Mouse (Mus musculus) heart, embryonic 14.5 days (tissue): ENCODE results near the gene Mast1. TPM values are rescaled to one million over a fixed set of nuclear protein-coding genes. Genes with fewer than 3 reads are reported as not detected.

Source experiments
- ATAC-seq: fragments of 200-750 bp; cut with Nextera tagmentation; 2 replicates; pipeline ENCODE4 v1.8.0; 2017; ENCODE audit warnings: low read depth, moderate TSS enrichment; ENCODE audit not compliant: insufficient number of reproducible peaks, insufficient read depth, low FRiP score
- H3K27ac ChIP-seq, 2 experiments: fragments of 200-500 bp in 1 of 2; fragments of 300-500 bp in 1 of 2; sonication (generic) in 1 of 2; replicated peaks in 1 of 2; 2 replicates each; pipeline ENCODE4 v1.5.1; 2012 to 2014; ENCODE audit warnings: low read depth in 2 of 2, low read length in 2 of 2, control low read depth in 1 of 2, mild to moderate bottlenecking in 1 of 2, mixed read lengths in 1 of 2; ENCODE audit not compliant: control insufficient read depth in 1 of 2, insufficient read depth in 1 of 2
- H3K27me3 ChIP-seq: fragments of 300-500 bp; sonication (generic); 2 replicates; pipeline ENCODE4 v1.6.1; 2014; ENCODE audit warnings: mild to moderate bottlenecking, low read length, control low read depth; ENCODE audit not compliant: control insufficient read depth, insufficient read depth
- H3K36me3 ChIP-seq: fragments of 300-500 bp; sonication (generic); 2 replicates; pipeline ENCODE4 v1.6.1; 2014; ENCODE audit warnings: mild to moderate bottlenecking, control low read depth, low read length, mixed read lengths; ENCODE audit not compliant: control insufficient read depth, insufficient read depth
- H3K4me1 ChIP-seq, 2 experiments: fragments of 200-500 bp in 1 of 2; fragments of 300-500 bp in 1 of 2; sonication (generic) in 1 of 2; 2 replicates each; pipeline ENCODE4 v1.6.1; 2012 to 2014; ENCODE audit warnings: low read length in 2 of 2, control low read depth in 1 of 2, mixed read lengths in 1 of 2; ENCODE audit not compliant: control insufficient read depth in 2 of 2, insufficient read depth in 2 of 2
- H3K4me2 ChIP-seq: fragments of 300-500 bp; sonication (generic); 2 replicates; pipeline ENCODE4 v1.6.1; 2014; ENCODE audit warnings: mild to moderate bottlenecking, low read length
- H3K4me3 ChIP-seq, 2 experiments: fragments of 200-500 bp in 1 of 2; fragments of 300-500 bp in 1 of 2; sonication (generic) in 1 of 2; 2 replicates each; pipeline ENCODE4 v1.5.1; 2012 to 2014; ENCODE audit warnings: low read length in 2 of 2, mild to moderate bottlenecking in 2 of 2, control low read depth in 1 of 2, low read depth in 1 of 2, moderate library complexity in 1 of 2; ENCODE audit not compliant: control insufficient read depth in 1 of 2, insufficient read depth in 1 of 2
- H3K9ac ChIP-seq: fragments of 300-500 bp; sonication (generic); 2 replicates; pipeline ENCODE4 v1.6.1; 2014; ENCODE audit warnings: mild to moderate bottlenecking, low read length
- H3K9me3 ChIP-seq: fragments of 300-500 bp; sonication (generic); 2 replicates; pipeline ENCODE4 v1.6.1; 2016; ENCODE audit warnings: low read length, control low read depth; ENCODE audit not compliant: control insufficient read depth
- WGBS: fragments of 180-500 bp; shearing (Covaris S2); extraction: QIAGEN DNeasy Blood & Tissue Kit; methylation state at CpG from one replicate; pipeline ENCODE4 v1.1.7; 2014; 5-methylcytosine and 5-hydroxymethylcytosine counted together
- polyA plus RNA-seq: library from polyadenylated mRNA; unstranded; fragments of >200 nt; fragmentation: Nextera tagmentation; extraction: Ambion mirVana; gene quantifications from 2 replicates; pipeline ENCODE4 v1.2.1, GENCODE M21; 2014

Mast1 gene
- polyA plus RNA-seq, 1 experiment from 2014 or later, result 0.23 TPM

DNA sequence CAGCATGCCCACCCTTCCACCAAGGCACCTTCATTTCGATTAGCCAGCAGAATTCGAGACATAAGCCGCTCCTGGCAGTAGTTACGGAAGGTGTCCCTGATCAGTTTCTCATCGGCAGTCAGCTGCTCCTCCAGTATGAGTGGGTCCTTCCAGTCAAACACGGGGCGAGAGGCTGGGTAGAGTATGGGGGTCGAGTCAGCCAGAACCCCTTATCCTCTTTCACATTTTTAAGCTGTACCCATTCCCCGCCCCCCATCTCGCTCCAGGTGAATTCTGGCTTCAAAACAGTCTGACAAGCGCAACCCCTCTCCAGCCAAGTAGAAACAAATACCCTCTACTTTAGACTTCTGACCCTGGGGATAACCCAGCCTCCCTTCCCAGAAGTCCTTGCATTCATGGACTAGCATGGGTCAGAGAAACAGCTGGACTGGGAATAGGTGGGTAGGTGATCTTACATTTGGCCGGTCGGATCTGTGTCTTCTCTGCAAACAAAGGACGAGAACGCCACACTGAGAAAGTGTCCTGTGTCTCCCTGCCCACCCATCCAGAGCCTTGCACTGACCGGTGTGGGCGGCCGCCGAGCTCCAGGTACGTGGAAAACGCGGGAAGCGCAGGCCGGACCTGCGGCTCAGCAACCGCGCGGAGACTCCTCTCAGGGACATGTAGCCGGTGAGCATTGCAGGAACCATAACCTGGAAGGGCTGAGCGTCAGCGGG lies 44.0 kb downstream of the Mast1 start:
- H3K27ac ChIP-seq, result 0 out of 4 replicates have a peak overlapping the region, but pooled peaks of 1 of the 2 experiments have one; percentile 14
- no peaks in the 10 kb centered on the region for H3K27me3 ChIP-seq
- H3K9me3 ChIP-seq, result no peaks in the 10 kb centered on the region
- WGBS, result 13% methylated on average over 31 of the region's 31 CpGs
- peaks cover 25% of the 10 kb centered on the region for H3K36me3 ChIP-seq
- H3K4me3 ChIP-seq, result peak overlapping the region; percentile 78 to 88
- peak; percentile 23 for ATAC-seq
- H3K9ac ChIP-seq, result peak overlapping the region; percentile 85
- H3K4me2 ChIP-seq, result peak overlapping the region; percentile 79
- peaks cover 6% of the 10 kb centered on the region in 2 experiments for H3K4me1 ChIP-seq

DNA sequence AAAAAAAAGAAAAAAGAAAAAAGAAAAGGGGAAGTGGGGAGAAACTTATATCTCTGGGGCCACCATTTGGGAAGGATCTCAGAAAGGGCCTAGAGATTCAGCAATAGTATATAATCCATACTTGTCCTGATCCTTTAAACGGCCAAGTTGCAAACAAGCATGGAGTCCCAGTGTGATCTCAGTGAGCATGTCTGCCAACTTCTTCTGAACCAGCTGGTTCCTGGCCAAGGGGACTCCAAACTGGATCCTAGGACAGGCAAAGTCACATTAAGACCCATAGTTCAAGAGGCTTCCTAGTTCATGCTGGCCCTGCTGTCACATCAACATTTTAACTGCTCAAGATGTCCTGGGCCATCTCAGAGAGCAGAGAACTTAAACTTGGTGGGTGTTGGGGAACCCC lies 48.0 kb downstream of the Mast1 start:
- H3K4me3 ChIP-seq, result no peak overlapping the region
- no peak overlapping the region for H3K9ac ChIP-seq
- H3K4me2 ChIP-seq, result no peak overlapping the region
- 85% methylated on average over 1 of the region's 1 CpGs for WGBS
- peaks cover 6% of the 10 kb centered on the region in 2 experiments for H3K4me1 ChIP-seq
- peaks cover 48% of the 10 kb centered on the region for H3K36me3 ChIP-seq
- no peaks in the 10 kb centered on the region for H3K27me3 ChIP-seq
- H3K27ac ChIP-seq, result no peak overlapping the region
- no peak for ATAC-seq
- no peaks in the 10 kb centered on the region for H3K9me3 ChIP-seq

DNA sequence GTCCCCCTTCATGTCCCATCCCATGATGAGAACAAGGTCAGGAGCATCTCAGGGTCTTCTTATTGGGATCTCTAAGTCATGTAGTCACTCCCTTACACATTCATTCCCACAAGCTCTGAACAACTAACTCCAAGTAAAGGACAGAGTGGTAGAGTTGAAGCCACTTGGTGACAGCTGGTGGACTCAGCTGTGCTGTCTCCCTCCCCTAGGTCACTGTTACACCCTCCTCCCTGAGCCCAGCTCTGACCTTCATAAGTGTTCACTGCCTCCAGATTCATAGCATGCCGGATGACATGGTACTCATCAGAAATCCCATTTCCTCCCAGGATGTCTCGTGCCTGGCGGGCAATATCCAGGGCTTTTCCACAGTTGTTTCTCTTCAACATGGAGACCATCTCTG lies 48.9 kb downstream of the Mast1 start:
- Histone ChIP-seq H3K36me3 (peaks cover 48% of the 10 kb centered on the region), H3K4me2 (no peak overlapping the region), H3K27me3 (no peaks in the 10 kb centered on the region), H3K4me1 (peaks cover 6% of the 10 kb centered on the region in 2 experiments), H3K9ac (no peak overlapping the region), H3K9me3 (no peaks in the 10 kb centered on the region), H3K4me3 (no peak overlapping the region), H3K27ac (no peak overlapping the region)
- WGBS, result 89% methylated on average over 3 of the region's 3 CpGs
- no peak for ATAC-seq

DNA sequence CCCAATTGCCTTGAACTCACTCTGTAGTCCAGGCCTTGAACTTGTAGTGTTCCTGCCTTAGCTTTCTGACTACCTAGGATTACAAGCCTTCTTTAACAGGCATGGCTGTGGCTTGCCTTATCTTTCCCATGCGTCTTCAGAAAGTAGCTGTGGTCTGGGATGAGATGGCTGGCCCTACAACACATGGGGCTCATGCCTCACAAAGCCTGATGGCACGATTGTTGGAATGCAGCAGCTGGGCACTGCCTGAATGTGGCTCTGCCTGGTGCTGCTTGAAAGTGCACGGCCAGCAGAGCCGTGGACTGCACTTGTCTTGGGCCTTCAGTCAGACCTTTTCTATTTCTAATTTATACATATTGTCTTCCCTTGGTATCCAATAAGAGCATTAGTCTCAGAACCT lies 52.4 kb downstream of the Mast1 start:
- WGBS, result 79% methylated on average over 4 of the region's 4 CpGs
- Histone ChIP-seq H3K9ac (no peak overlapping the region), H3K4me3 (no peak overlapping the region), H3K27me3 (no peaks in the 10 kb centered on the region), H3K36me3 (peaks cover 38% of the 10 kb centered on the region), H3K4me2 (no peak overlapping the region), H3K4me1 (no peaks in the 10 kb centered on the region), H3K9me3 (no peaks in the 10 kb centered on the region), H3K27ac (no peak overlapping the region)
- no peak for ATAC-seq

- Histone ChIP-seq H3K27me3 (no peaks in the 10 kb centered on the region), H3K27ac (no peak overlapping the region), H3K9ac (no peak overlapping the region), H3K36me3 (no peaks in the 10 kb centered on the region), H3K9me3 (no peaks in the 10 kb centered on the region), H3K4me1 (no peaks in the 10 kb centered on the region), H3K4me3 (no peak overlapping the region), H3K4me2 (no peak overlapping the region)
- no peak for ATAC-seq
- 89% methylated on average over 1 of the region's 1 CpGs for WGBS
These were observed 58.2 kb downstream of the Mast1 start for GRCm38 (mm10) chr8:84878915-84879314.

DNA sequence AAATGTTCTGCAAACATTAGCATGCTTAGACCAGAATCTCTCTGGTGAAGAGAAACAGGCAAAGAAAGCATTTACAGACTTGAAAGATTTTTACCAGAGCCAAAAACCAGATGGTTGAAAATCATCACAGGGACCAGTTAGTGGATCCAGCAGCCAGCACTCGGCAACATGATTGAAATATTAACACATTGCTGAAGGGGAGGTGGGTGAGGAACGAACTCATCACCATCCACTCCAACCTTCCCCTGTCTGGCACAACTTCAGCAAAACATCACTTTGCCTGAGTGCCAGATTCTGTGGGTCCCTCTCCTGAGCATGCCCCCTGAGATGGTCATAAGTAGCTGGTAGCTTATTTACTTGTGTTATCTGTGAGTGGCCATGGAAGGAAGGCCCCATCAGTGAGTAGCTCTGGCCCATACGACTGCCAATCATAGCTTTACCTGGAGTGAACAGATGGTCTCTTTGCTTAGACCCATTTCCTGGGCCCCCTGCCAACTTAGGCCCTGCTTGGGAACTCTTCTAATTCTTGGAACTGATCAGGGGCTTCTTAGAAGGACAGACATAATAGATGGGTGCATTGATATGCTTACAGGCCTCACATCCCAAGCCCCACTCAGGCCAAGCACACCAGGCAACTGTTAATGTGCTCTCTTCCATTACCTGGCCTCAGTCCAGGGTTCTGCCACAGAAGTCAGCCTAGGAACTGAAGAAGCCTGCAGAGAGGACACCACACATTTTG lies 59.7 kb downstream of the Mast1 start:
- ATAC-seq, result no peak
- Histone ChIP-seq H3K4me3 (no peak overlapping the region), H3K36me3 (no peaks in the 10 kb centered on the region), H3K27ac (no peak overlapping the region), H3K9ac (no peak overlapping the region), H3K9me3 (no peaks in the 10 kb centered on the region), H3K4me1 (peaks cover under 1 to 3% of the 10 kb centered on the region in 2 experiments; a peak in 2 of 4 replicates), H3K27me3 (no peaks in the 10 kb centered on the region), H3K4me2 (no peak overlapping the region)
- 76% methylated on average over 3 of the region's 3 CpGs for WGBS

GRCm38 (mm10) chr8:84874339-84874738 lies 62.8 kb downstream of the Mast1 start:
- Histone ChIP-seq H3K9me3 (no peaks in the 10 kb centered on the region), H3K9ac (no peak overlapping the region), H3K4me2 (no peak overlapping the region), H3K27me3 (no peaks in the 10 kb centered on the region), H3K27ac (no peak overlapping the region), H3K4me1 (peaks cover 8 to 9% of the 10 kb centered on the region in 2 experiments; a peak in 2 of 4 replicates), H3K4me3 (no peak overlapping the region), H3K36me3 (peaks cover 5% of the 10 kb centered on the region; the same call in 1 of the 2 replicates)
- ATAC-seq, result no peak
- WGBS, result 79% methylated on average over 3 of the region's 3 CpGs
